Mouse (Mus musculus): ENCODE data around the gene Pptc7.

Pptc7 gene

DNA sequence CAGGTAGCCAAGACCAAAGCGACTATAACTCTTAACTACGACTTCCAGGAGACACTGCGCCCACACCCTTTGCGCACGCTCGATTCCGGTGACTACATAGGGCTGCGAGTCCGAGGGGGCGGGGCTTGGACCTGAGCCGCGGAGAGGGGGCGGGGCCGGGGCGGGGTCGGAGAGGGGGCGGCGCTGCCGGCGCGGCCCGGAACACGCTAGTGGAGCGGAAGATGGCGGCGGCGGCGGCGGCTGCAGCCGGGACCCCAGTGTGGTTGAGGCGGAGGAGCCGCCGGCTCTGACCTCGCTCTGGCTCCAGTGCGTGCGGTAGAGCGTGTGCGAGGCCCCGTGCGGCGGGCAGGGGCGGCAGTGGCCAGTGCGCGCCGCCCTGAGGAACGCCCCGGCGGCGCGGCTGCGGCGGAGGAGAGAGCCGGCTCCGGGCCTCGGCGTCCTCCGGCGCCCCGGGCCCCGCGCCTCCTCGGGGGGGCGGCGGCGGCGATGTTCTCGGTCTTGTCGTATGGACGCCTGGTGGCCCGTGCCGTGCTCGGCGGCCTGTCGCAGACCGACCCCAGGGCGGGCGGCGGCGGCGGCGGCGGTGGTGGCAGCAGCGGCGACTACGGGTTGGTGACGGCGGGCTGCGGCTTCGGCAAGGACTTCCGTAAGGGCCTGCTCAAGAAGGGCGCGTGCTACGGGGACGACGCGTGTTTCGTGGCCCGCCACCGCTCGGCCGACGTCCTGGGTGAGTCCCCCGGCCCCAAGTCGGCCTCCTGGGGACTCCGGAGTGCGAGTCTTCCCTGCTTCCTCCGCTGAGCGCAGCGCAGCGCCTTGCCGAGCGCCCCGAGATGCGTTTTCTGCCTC, at the start of gene Pptc7:
Gene Pptc7 (plus strand): TSS at position 183 of the 846 bp plus-strand sequence.
- Histone ChIP-seq H3K4me3 (replicated peaks; ENCODE audit: low read length) (peak within 1 kb of the TSS; percentile 92), H3K27me3 (ENCODE audit: insufficient read depth, low read length) (peaks cover 26% of the 10 kb centered on the region), H3K9me3 (ENCODE audit: low read length) (no peaks in the 10 kb centered on the region), H3K4me1 (replicated peaks; ENCODE audit: low read depth, low read length) (peaks cover 58% of the 10 kb centered on the region), H3K36me3 (ENCODE audit: insufficient read depth, low read length) (peaks cover 34% of the 10 kb centered on the region)
- TF ChIP-seq CTCF (conservative IDR thresholded peaks at IDR 0.05; ENCODE audit: low read length) (no peak), POU5F1 (IDR thresholded peaks at IDR 0.05; ENCODE audit: borderline replicate concordance, low read length) (no peak), NANOG (IDR thresholded peaks at IDR 0.05; ENCODE audit: borderline replicate concordance, low read length) (no peak)

- TF ChIP-seq POU5F1 (IDR thresholded peaks at IDR 0.05; ENCODE audit: borderline replicate concordance, low read length) (no peak), NANOG (IDR thresholded peaks at IDR 0.05; ENCODE audit: borderline replicate concordance, low read length) (no peak)
- H3K9me3 ChIP-seq (ENCODE audit: low read length), result no peaks in the 10 kb centered on the region
- H3K27me3 ChIP-seq (ENCODE audit: insufficient read depth, low read length), result no peaks in the 10 kb centered on the region
- H3K36me3 ChIP-seq (ENCODE audit: insufficient read depth, low read length), result peaks cover 53% of the 10 kb centered on the region
- no peak overlapping the region for H3K4me3 ChIP-seq (replicated peaks; ENCODE audit: low read length)
- peaks cover 62% of the 10 kb centered on the region for H3K4me1 ChIP-seq (replicated peaks; ENCODE audit: low read depth, low read length)
These were observed 48.8 kb upstream of the Pptc7 start for GRCm38 (mm10) chr5:122235196-122235836.

DNA sequence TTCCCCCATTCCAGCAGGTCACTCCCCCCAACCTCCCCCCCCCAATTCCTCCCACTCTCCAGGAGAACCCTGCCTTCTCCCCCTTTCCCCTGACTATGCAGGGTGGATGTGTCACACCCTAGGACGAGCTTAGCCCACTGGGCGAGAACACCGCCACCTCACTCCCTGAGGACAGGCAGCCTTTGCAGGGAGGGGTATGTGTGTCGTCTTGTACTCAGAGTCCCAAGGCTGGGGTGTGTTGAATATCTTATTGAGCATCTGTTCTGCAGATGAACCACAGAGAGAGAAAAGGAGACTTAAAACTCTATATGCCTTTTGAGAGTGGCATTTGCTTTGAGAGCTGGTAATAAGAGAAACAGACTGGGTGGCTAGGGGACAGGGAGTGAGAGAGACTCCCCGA, 47.0 kb upstream of the Pptc7 start:
- no peaks in the 10 kb centered on the region for H3K27me3 ChIP-seq (ENCODE audit: insufficient read depth, low read length)
- no peak overlapping the region for H3K4me3 ChIP-seq (replicated peaks; ENCODE audit: low read length)
- H3K36me3 ChIP-seq (ENCODE audit: insufficient read depth, low read length), result peaks cover 71% of the 10 kb centered on the region
- TF ChIP-seq NANOG (IDR thresholded peaks at IDR 0.05; ENCODE audit: borderline replicate concordance, low read length), result no peak
- no peak for TF ChIP-seq POU5F1 (IDR thresholded peaks at IDR 0.05; ENCODE audit: borderline replicate concordance, low read length)
- no peak for TF ChIP-seq CTCF (conservative IDR thresholded peaks at IDR 0.05; ENCODE audit: low read length)
- H3K9me3 ChIP-seq (ENCODE audit: low read length), result no peaks in the 10 kb centered on the region
- H3K4me1 ChIP-seq (replicated peaks; ENCODE audit: low read depth, low read length), result peaks cover 74% of the 10 kb centered on the region

- no peak for TF ChIP-seq NANOG (IDR thresholded peaks at IDR 0.05; ENCODE audit: borderline replicate concordance, low read length)
- TF ChIP-seq POU5F1 (IDR thresholded peaks at IDR 0.05; ENCODE audit: borderline replicate concordance, low read length), result no peak
- TF ChIP-seq CTCF (conservative IDR thresholded peaks at IDR 0.05; ENCODE audit: low read length), result no peak
- no peak overlapping the region for H3K4me3 ChIP-seq (replicated peaks; ENCODE audit: low read length)
- no peaks in the 10 kb centered on the region for H3K27me3 ChIP-seq (ENCODE audit: insufficient read depth, low read length)
- H3K36me3 ChIP-seq (ENCODE audit: insufficient read depth, low read length), result peaks cover 71% of the 10 kb centered on the region
- no peaks in the 10 kb centered on the region for H3K9me3 ChIP-seq (ENCODE audit: low read length)
- peaks cover 55% of the 10 kb centered on the region for H3K4me1 ChIP-seq (replicated peaks; ENCODE audit: low read depth, low read length)
These were observed 44.5 kb upstream of the Pptc7 start for GRCm38 (mm10) chr5:122239618-122240017.

- Histone ChIP-seq H3K4me1 (replicated peaks; ENCODE audit: low read depth, low read length) (peaks cover 48% of the 10 kb centered on the region), H3K36me3 (ENCODE audit: insufficient read depth, low read length) (peaks cover 68% of the 10 kb centered on the region), H3K9me3 (ENCODE audit: low read length) (no peaks in the 10 kb centered on the region), H3K4me3 (replicated peaks; ENCODE audit: low read length) (no peak overlapping the region; the same call in 1 of the 2 replicates), H3K27me3 (ENCODE audit: insufficient read depth, low read length) (no peaks in the 10 kb centered on the region)
- no peak for TF ChIP-seq POU5F1 (IDR thresholded peaks at IDR 0.05; ENCODE audit: borderline replicate concordance, low read length)
- no peak for TF ChIP-seq CTCF (conservative IDR thresholded peaks at IDR 0.05; ENCODE audit: low read length)
- TF ChIP-seq NANOG (IDR thresholded peaks at IDR 0.05; ENCODE audit: borderline replicate concordance, low read length), result no peak
These were observed 43.6 kb upstream of the Pptc7 start for GRCm38 (mm10) chr5:122240521-122240920.

GRCm38 (mm10) chr5:122240989-122241388, 43.2 kb upstream of the Pptc7 start:
- peaks cover 68% of the 10 kb centered on the region for H3K36me3 ChIP-seq (ENCODE audit: insufficient read depth, low read length)
- H3K9me3 ChIP-seq (ENCODE audit: low read length), result no peaks in the 10 kb centered on the region
- H3K4me1 ChIP-seq (replicated peaks; ENCODE audit: low read depth, low read length), result peaks cover 43% of the 10 kb centered on the region
- no peak overlapping the region for H3K4me3 ChIP-seq (replicated peaks; ENCODE audit: low read length)
- H3K27me3 ChIP-seq (ENCODE audit: insufficient read depth, low read length), result no peaks in the 10 kb centered on the region
- no peak for TF ChIP-seq POU5F1 (IDR thresholded peaks at IDR 0.05; ENCODE audit: borderline replicate concordance, low read length)
- TF ChIP-seq NANOG (IDR thresholded peaks at IDR 0.05; ENCODE audit: borderline replicate concordance, low read length), result no peak
- no peak for TF ChIP-seq CTCF (conservative IDR thresholded peaks at IDR 0.05; ENCODE audit: low read length)

DNA sequence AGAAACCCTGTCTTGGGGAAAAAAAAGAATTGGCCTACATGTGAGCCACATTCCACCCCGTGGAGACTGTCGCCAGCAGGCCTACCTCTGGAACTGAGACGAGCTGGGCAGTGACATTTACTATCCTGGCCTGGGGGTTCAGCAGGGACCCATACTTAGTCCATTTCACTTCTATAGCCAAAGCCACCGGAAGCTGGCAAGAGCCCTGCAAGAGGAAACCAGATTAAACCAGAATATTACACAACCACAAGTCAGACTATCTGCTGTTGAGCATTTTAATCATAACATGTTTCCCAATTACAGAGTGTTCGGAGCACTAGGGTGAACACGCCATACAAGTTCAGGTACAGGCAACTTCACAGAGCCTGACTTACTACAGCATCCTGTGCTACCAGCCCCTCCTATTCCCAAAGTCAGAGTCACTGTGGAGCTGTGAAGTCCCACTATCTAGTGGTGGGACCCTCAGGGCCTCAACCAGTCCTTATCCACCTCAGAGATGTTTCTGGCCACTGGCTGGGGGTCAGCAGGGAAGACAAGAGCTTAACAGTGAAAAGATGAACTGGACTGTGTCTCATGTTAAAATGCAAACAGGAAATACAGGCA, 41.5 kb upstream of the Pptc7 start:
- H3K36me3 ChIP-seq (ENCODE audit: insufficient read depth, low read length), result peaks cover 71% of the 10 kb centered on the region

DNA sequence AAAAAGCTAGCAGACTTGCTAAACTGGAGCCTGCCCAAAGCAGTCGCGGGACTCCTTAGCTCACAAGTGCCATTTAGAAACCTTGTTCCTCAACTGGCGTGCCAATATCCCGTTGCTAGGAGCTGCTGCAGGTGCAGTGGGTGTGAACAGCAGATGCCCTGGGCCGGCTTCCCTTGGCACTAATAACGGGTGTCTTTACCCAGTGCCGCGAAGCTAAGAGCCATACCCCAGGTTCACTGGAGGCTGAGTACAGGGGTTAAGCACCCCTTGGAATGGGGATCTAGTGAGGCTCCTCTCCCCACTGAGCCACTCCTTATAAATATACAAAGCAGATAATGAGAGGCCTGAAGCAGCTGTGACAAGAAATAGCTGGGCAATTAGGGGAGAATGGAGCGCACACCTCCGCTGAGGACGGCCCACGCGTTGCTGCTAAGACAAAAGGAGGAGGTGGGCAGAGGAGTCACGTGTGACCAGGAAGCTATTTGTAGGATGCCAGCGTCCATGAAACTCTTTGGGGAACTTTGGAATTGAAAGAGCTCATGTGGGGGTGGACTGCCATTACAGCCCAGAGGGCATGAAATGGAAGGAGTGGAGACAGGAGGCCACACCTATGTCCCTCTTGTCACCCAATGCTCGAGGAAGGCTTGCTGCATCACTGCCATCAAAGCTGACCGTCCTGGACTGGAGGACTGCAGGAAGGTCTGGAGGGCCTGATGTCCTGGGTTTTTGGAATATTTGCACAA, 40.2 kb upstream of the Pptc7 start:
- peaks cover 25% of the 10 kb centered on the region for H3K4me1 ChIP-seq (replicated peaks; ENCODE audit: low read depth, low read length)
- peaks cover 73% of the 10 kb centered on the region for H3K36me3 ChIP-seq (ENCODE audit: insufficient read depth, low read length)
- no peaks in the 10 kb centered on the region for H3K27me3 ChIP-seq (ENCODE audit: insufficient read depth, low read length)
- TF ChIP-seq POU5F1 (IDR thresholded peaks at IDR 0.05; ENCODE audit: borderline replicate concordance, low read length) (no peak), NANOG (IDR thresholded peaks at IDR 0.05; ENCODE audit: borderline replicate concordance, low read length) (no peak), CTCF (conservative IDR thresholded peaks at IDR 0.05; ENCODE audit: low read length) (no peak)
- H3K4me3 ChIP-seq (replicated peaks; ENCODE audit: low read length), result no peak overlapping the region
- no peaks in the 10 kb centered on the region for H3K9me3 ChIP-seq (ENCODE audit: low read length)

More for the DNA sequence above, 41.5 kb upstream of the Pptc7 start:
- Histone ChIP-seq H3K9me3 (ENCODE audit: low read length) (no peaks in the 10 kb centered on the region), H3K4me1 (replicated peaks; ENCODE audit: low read depth, low read length) (peaks cover 33% of the 10 kb centered on the region), H3K4me3 (replicated peaks; ENCODE audit: low read length) (no peak overlapping the region), H3K27me3 (ENCODE audit: insufficient read depth, low read length) (no peaks in the 10 kb centered on the region)
- TF ChIP-seq NANOG (IDR thresholded peaks at IDR 0.05; ENCODE audit: borderline replicate concordance, low read length), result no peak
- no peak for TF ChIP-seq CTCF (conservative IDR thresholded peaks at IDR 0.05; ENCODE audit: low read length)
- TF ChIP-seq POU5F1 (IDR thresholded peaks at IDR 0.05; ENCODE audit: borderline replicate concordance, low read length), result no peak
